Mouse (Mus musculus): ENCODE data around the gene Jam3. TPM values are rescaled to one million over a fixed set of nuclear protein-coding genes. Genes with fewer than 3 reads are reported as not detected.
A peak's percentile ranks its signal among the peaks of the same experiment; 100 is the strongest.
"Not testable (repeated sequence)": the region's sequence is repeated elsewhere in the genome, so short reads cannot be mapped to it uniquely, and the experiment has no call there.

Gene Jam3
- polyA plus RNA-seq, 1 experiment, result 59.0 TPM

DNA sequence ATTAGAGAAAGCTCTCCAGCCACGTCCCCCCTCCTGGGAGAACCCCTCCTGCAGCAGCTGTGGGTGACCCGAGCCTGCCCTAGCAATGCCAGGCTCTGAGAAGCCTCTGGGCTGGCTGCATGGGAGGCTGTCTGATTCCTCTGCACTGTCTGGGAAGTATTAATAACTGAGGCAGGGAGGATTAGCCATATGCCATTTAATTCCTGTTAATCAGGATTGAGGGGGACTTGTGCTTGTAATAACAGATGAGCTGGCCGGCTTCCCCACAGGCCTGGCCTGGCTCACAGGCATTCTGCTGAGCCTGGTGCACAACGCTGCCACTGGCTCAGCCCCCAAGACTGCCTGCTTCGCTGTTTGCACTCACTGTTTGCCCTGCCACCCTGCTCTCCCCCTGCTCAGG is 18.9 kb upstream of the Jam3 start:
- Histone ChIP-seq H3K4me1 (ENCODE audit: control insufficient read depth, insufficient read depth, low read length) (0 out of 2 replicates have a peak, but pooled peaks cover 1% of the 10 kb centered on the region), H3K4me3 (ENCODE audit: insufficient read depth, low read length) (no peak overlapping the region), H3K27ac (ENCODE audit: insufficient read depth, low read length) (no peak overlapping the region)
- TF ChIP-seq POLR2A (IDR thresholded peaks at IDR 0.05; ENCODE audit: extremely low read depth, insufficient read depth, low read length) (no peak), CTCF (IDR thresholded peaks at IDR 0.05; ENCODE audit: extremely low read depth, insufficient read depth, low read length) (no peak)

DNA sequence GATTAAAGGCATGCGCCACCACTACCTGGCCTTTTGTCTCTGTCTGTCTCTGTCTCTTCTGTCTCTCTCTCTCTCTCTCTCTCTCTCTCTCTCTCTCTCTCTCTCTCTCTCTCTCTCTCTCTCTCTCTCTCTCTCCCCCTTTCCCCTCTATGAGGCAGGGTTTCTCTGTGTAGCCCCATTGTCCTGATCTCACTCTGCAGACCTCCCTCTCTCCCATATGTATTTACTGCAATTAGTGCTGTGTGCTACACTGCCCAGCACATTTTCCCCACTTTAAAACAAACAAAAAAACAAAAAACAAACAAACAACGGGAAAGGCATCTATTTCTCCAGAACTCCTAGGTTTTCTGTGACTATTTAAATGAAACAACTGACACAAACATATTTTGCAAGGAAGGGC is 18.4 kb upstream of the Jam3 start:
- no peak for TF ChIP-seq POLR2A (IDR thresholded peaks at IDR 0.05; ENCODE audit: extremely low read depth, insufficient read depth, low read length)
- no peak for TF ChIP-seq CTCF (IDR thresholded peaks at IDR 0.05; ENCODE audit: extremely low read depth, insufficient read depth, low read length)
- H3K27ac ChIP-seq (ENCODE audit: insufficient read depth, low read length), result no peak overlapping the region

DNA sequence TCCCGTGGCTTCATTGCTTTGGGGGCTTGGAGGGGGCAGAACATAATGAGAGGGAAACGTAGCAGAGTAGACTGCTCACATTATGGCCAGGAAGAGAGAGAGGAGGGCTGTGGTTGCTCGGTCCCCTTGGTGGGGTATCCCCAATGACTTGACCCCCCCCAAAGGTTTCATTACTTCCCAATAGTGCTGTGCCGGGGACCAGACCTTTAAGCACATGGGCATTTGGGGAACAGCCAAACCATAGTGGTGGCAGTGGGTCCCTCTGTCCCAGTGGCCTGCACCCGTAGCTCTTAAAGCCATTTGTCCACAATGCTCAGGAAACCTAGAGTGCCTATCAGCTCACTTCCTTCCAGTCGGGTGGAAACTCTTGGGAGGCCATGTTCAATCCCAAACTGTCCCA is 17.6 kb upstream of the Jam3 start:
- H3K4me1 ChIP-seq (ENCODE audit: control insufficient read depth, insufficient read depth, low read length), result 0 out of 2 replicates have a peak, but pooled peaks cover 1% of the 10 kb centered on the region
- no peak overlapping the region for H3K4me3 ChIP-seq (ENCODE audit: insufficient read depth, low read length)
- H3K27ac ChIP-seq (ENCODE audit: insufficient read depth, low read length), result no peak overlapping the region
- TF ChIP-seq CTCF (IDR thresholded peaks at IDR 0.05; ENCODE audit: extremely low read depth, insufficient read depth, low read length) (no peak), POLR2A (IDR thresholded peaks at IDR 0.05; ENCODE audit: extremely low read depth, insufficient read depth, low read length) (no peak)

More for the DNA sequence above, 18.4 kb upstream of the Jam3 start:
- no peak overlapping the region for H3K4me3 ChIP-seq (ENCODE audit: insufficient read depth, low read length)
- H3K4me1 ChIP-seq (ENCODE audit: control insufficient read depth, insufficient read depth, low read length), result 0 out of 2 replicates have a peak, but pooled peaks cover 1% of the 10 kb centered on the region

DNA sequence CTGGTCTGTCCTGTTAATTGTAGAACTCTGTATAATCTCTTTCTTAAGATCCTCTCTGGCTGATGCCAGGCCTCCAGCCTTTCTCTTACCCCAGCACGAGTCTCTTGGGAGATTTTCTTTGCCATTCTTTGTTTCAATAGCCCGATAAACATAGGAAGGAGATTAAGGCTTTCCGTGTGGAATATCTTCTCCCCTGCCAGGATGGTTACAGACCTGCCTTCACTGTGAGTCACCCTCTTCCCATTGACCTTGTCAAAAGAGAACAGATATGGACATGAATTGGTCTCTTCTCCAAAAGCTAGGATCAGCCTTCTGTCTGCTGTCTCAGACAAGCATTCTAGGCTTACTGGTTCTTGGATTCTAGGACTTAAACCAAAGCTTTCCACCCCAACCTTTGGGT is 15.5 kb upstream of the Jam3 start:
- TF ChIP-seq CTCF (IDR thresholded peaks at IDR 0.05; ENCODE audit: extremely low read depth, insufficient read depth, low read length) (no peak), POLR2A (IDR thresholded peaks at IDR 0.05; ENCODE audit: extremely low read depth, insufficient read depth, low read length) (no peak)
- 0 out of 2 replicates have a peak, but pooled peaks cover 1% of the 10 kb centered on the region for H3K4me1 ChIP-seq (ENCODE audit: control insufficient read depth, insufficient read depth, low read length)
- H3K27ac ChIP-seq (ENCODE audit: insufficient read depth, low read length), result no peak overlapping the region
- no peak overlapping the region for H3K4me3 ChIP-seq (ENCODE audit: insufficient read depth, low read length)

DNA sequence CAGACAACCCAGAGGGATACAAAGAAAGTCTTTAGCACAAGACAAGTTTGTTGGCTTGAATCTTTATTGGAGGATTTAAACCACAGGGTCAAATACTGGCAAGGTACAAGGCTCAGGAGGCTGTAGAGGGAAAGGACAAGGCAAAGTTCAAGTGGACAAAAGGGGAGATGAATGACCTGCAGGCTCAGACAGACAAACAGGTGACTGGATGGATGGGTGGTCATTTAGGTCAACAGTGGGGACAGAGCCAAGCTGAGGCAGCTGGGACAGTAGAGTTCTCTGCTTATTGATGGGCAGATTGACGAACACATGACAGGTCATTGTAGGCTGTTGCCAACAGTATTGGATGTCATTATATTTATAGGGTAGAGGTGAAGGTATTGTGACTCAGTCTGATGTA is 11.8 kb upstream of the Jam3 start:
- Histone ChIP-seq H3K4me1 (ENCODE audit: control insufficient read depth, insufficient read depth, low read length) (no peaks in the 10 kb centered on the region), H3K27ac (ENCODE audit: insufficient read depth, low read length) (no peak overlapping the region), H3K4me3 (ENCODE audit: insufficient read depth, low read length) (no peak overlapping the region)
- TF ChIP-seq CTCF (IDR thresholded peaks at IDR 0.05; ENCODE audit: extremely low read depth, insufficient read depth, low read length) (no peak), POLR2A (IDR thresholded peaks at IDR 0.05; ENCODE audit: extremely low read depth, insufficient read depth, low read length) (no peak)

DNA sequence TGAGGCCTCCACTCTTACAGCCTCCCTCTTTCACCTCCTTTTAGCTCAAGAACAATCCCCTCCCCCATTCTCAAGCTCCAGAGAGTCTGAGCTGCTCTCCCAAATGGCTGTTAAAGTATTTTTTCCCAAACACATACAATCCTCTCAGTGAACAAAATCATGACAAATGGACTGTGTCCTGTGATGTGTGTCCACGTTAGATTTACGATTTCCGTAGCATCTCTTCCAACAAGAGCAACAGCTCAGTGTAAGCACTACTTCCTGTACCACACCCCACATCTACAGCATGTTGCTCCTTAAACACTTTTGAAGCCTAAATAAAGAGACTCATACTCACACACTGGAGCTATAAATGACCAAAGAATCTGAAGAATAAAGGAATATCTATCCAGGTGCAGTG is 10.4 kb upstream of the Jam3 start:
- TF ChIP-seq CTCF (IDR thresholded peaks at IDR 0.05; ENCODE audit: extremely low read depth, insufficient read depth, low read length), result no peak
- TF ChIP-seq POLR2A (IDR thresholded peaks at IDR 0.05; ENCODE audit: extremely low read depth, insufficient read depth, low read length), result no peak
- Histone ChIP-seq H3K4me3 (ENCODE audit: insufficient read depth, low read length) (no peak overlapping the region), H3K27ac (ENCODE audit: insufficient read depth, low read length) (no peak overlapping the region), H3K4me1 (ENCODE audit: control insufficient read depth, insufficient read depth, low read length) (no peaks in the 10 kb centered on the region)

DNA sequence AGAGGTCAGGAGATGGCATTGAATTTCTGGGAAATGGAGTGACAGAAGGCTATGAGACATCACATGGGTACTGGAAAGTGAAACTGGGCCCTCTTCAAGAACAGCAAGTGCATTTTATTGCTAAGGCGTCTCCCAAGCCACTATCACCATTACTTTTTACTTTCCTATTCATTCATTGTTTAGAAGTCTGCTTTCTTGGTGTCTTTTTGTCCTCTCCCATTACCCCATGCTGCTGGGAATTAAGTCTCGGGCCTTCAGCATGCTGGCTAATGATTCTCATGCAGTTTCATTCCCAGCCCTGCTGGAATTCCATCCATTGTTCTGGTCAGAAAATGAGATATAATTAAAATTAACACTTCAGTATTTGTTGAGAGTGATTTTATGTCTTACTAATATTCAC is 9.7 kb upstream of the Jam3 start:
- Histone ChIP-seq H3K27ac (ENCODE audit: insufficient read depth, low read length) (no peak overlapping the region), H3K4me3 (ENCODE audit: insufficient read depth, low read length) (no peak overlapping the region), H3K4me1 (ENCODE audit: control insufficient read depth, insufficient read depth, low read length) (no peaks in the 10 kb centered on the region)
- TF ChIP-seq CTCF (IDR thresholded peaks at IDR 0.05; ENCODE audit: extremely low read depth, insufficient read depth, low read length) (no peak), POLR2A (IDR thresholded peaks at IDR 0.05; ENCODE audit: extremely low read depth, insufficient read depth, low read length) (no peak)

DNA sequence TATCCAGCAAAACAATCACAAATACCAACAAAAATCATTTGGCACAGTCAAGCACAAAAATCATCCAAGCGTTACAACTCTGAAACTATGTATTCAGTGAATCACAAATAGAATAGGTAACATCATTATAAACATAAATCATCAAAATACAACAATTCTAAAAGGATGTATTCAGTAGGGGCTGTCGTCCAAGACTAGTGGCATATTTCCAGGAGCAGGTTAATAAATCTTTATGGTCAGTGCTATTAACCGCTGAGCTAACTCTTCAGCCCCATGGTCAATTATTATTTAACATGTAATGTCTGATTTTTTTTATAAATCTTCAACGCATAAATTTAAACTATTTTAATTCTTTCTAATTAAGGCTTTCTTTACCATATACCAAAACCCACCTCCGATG is 8.4 kb upstream of the Jam3 start:
- not testable (repeated sequence) for H3K4me1 ChIP-seq (ENCODE audit: control insufficient read depth, insufficient read depth, low read length); H3K4me3 ChIP-seq (ENCODE audit: insufficient read depth, low read length); H3K27ac ChIP-seq (ENCODE audit: insufficient read depth, low read length)

DNA sequence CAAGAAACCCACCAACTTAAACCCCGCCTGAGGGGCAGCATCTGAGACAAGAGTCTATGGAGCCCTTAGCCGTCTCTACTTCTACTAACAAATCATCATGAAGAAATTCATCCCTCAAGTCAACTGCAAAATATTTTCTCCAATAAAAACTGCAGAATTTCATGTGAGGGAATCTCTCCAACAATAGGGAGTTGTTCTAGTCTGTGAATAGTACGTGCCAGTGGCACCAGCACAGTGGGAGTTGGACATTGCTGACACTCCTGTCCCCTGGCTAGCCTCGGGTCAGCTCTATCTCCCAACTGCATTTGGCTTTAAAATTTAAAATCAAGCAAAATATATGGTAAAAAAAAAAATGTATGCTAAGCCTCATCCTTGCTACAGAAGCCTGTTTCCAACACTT is 1.4 kb downstream of the Jam3 start:
- Histone ChIP-seq H3K4me3 (ENCODE audit: insufficient read depth, low read length) (peak overlapping the region; percentile 69), H3K27ac (ENCODE audit: insufficient read depth, low read length) (peak overlapping the region; percentile 49; the same call in 1 of the 2 replicates), H3K4me1 (ENCODE audit: control insufficient read depth, insufficient read depth, low read length) (peaks cover 10% of the 10 kb centered on the region)
- TF ChIP-seq POLR2A (IDR thresholded peaks at IDR 0.05; ENCODE audit: extremely low read depth, insufficient read depth, low read length) (no peak), CTCF (IDR thresholded peaks at IDR 0.05; ENCODE audit: extremely low read depth, insufficient read depth, low read length) (no peak)

DNA sequence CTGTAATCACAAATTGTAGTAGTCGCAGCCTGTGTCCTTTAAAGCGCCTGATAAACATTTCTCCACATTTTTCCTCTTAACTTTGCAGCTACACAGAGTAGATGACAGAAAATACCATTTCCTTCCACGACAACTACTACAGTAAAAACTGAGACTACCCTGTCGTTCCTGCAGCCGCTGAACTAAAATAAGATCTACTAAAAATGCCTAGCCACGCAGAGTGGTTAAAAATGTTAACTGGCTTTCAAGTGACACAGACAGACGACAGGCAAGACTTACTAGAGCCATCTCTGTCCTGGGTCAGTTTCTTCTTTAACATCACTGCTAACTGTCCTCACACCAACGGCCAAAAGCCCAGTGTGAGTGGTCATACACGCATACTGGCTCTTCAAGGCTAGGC is 5.4 kb downstream of the Jam3 start:
- Histone ChIP-seq H3K4me3 (ENCODE audit: insufficient read depth, low read length) (no peak overlapping the region), H3K27ac (ENCODE audit: insufficient read depth, low read length) (0 out of 2 replicates have a peak overlapping the region, but pooled peaks have one; percentile 20), H3K4me1 (ENCODE audit: control insufficient read depth, insufficient read depth, low read length) (peaks cover 16% of the 10 kb centered on the region)
- TF ChIP-seq POLR2A (IDR thresholded peaks at IDR 0.05; ENCODE audit: extremely low read depth, insufficient read depth, low read length), result no peak
- TF ChIP-seq CTCF (IDR thresholded peaks at IDR 0.05; ENCODE audit: extremely low read depth, insufficient read depth, low read length), result no peak

Measured in cortical plate, adult 2 months (tissue).